Mouse (Mus musculus) ES-Bruce4 (cell line): ENCODE measurements around the gene Ntm.

Experiments
- CTCF ChIP-seq: IDR thresholded peaks from one replicate; pipeline ENCODE4 v1.8.1; 2011; ENCODE audit warnings: low read depth, low read length
- POLR2A ChIP-seq: IDR thresholded peaks from one replicate; pipeline ENCODE4 v1.8.1; 2011; ENCODE audit warnings: low read length; ENCODE audit not compliant: insufficient read depth

- TF ChIP-seq CTCF (no peak), POLR2A (no peak)
These were observed 632.5 kb downstream of the Ntm start for GRCm38 (mm10) chr9:29330486-29330885.
